Mouse (Mus musculus) brain, adult 2 months (tissue): ENCODE measurements around the gene Ung.

Experiments used
- DNase-seq: peaks from one replicate; pipeline ENCODE4 v3.0.0; 2011; ENCODE audit warnings: low read depth, low spot score

Ung gene

GRCm38 (mm10) chr5:114130211-114130605 lies at the start of gene Ung:
Gene Ung (plus strand): TSS chr5:114130386.
- no peak for DNase-seq

GRCm38 (mm10) chr5:114085501-114085900 lies 44.7 kb upstream of the Ung start:
- DNase-seq, result peak; percentile 82

- peak; percentile 86 for DNase-seq
Observed at GRCm38 (mm10) chr5:114087875-114088480, 42.2 kb upstream of the Ung start.

DNA sequence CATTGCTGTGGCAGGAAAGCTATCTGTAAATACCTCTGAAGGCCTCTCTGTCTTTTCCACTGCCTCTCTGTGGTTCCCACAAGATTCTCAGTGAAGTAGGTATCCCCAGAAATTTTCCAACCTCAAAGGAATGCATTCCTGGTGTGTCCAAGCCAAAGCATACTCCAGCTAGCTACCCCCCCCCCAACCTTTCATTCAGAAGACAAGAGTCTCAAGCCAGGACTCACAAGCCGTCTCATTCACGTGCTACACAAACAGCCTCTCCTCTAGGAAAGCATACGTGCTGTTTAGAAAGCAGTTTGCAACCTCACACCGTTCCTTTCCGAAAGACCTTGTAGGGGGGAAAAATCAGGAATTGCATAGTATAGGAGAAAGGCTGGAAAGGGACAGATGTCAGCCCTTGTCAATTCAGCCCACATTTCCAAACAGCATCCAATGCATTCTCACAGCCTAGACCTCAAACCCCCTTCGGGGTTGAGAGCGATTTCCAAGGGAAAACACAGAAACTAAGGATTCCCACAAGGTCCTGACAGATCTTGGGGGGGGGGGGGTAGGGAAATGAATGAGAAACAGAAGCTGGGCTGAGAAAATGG lies 39.7 kb upstream of the Ung start:
- DNase-seq, result peak; percentile 58

- peak; percentile 93 for DNase-seq
Observed at GRCm38 (mm10) chr5:114091057-114091807, 39.0 kb upstream of the Ung start, which contains the start of gene Svop. Gene Svop (minus strand): TSS chr5:114091570.

DNA sequence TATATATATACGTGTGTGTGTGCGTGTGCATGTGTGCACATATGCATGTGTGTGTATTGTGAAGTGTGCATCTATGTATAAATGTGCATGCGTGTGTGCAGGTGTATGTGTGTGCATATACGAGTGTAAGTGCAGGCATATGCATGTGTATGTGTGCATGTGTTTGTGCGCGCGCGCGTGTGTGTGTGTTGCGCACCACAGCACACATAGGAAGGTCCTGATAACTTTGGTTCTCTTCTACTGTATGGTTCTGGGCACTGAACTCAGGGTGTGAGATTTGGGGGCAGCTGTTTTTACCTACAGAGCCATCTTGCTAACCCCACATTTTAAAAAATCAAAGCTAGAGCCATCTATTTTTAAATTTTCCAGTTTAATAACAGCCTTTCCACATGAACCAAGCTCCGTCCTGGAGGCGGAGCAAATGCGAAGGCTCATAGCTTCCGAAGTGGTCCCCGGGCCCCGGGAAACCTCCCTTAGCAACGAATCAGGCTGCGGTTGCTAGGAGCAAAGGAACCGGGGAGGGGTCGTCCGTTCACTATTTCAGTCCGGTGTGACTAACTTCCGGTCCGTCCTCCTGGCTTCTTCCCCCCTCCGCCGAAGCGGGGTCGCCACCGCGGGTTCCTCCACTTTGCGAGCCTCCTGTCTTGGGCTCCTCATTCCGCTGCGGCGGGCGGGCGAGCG lies 30.3 kb upstream of the Ung start:
- DNase-seq, result peak; percentile 98

GRCm38 (mm10) chr5:114100390-114101099 lies 29.6 kb upstream of the Ung start:
- DNase-seq, result peak; percentile 15

DNA sequence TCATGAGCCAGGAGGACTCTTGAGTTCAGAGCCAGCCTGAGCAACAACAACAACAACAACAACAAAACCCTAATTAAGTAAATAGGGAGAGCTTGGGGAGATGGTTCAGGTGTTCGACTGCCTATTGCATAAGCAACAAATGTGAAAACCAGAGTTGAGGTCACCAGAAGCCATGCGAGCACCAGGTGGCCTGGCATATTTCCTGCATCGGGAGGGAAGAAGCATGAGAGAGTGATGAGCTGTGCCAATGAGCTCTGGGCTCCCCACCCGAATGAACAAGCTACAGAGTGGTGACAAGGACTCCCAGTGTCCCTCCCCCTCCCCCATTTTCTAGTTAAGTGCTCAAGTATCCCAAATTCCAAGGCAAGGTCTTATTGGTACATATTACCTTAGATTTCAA lies 28.3 kb upstream of the Ung start:
- peak; percentile 79 for DNase-seq

- DNase-seq, result peak; percentile 87
Observed at GRCm38 (mm10) chr5:114102807-114103206, 27.4 kb upstream of the Ung start.

DNA sequence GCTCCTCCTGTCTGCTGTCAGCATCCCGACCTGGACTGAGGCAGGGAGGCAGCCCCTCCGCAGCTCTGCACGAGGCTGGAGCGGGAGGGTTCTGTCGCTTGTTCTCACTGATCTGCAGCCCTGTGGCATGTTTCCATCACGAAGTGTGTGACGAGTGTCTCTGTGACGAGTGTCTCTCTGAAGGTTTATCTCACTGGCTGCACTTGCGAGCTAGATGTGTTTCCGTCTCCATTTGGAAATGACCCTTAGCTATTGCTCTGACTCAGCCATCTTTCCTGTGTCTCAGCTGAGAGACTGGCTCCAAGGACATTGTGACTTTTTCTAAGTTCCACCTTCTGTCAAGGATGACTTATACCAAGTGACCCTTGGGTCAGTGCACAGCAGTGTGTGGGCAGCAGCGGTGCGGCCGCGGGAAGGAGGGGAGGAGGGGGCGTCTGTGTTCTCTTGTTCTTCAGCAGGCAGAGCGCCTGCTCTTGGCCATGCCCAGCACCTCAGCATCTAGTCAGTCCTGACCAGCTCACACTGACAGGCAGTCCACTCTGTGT lies 23.7 kb upstream of the Ung start:
- DNase-seq, result no peak

DNA sequence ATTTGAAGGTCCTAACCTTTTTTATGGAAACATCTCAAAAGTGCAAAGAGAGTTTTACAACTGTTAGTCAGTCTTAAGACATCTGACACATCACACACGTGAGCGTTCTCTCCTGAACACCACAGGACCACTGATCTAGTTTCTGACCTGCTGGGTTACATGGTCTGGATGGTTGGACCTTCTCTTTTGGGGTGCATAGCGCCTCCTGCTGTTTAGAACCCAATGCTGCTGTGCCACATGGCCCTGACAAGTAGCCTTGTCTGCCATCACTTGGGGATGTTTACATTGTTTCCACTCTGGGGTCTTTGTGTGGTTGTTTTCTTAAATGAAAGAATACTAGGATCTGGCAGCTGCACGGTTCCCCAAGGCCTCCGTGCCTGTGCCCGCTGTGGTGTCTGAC lies 16.9 kb upstream of the Ung start:
- no peak for DNase-seq

- DNase-seq, result no peak
Observed at GRCm38 (mm10) chr5:114115030-114115429, 15.2 kb upstream of the Ung start.

DNA sequence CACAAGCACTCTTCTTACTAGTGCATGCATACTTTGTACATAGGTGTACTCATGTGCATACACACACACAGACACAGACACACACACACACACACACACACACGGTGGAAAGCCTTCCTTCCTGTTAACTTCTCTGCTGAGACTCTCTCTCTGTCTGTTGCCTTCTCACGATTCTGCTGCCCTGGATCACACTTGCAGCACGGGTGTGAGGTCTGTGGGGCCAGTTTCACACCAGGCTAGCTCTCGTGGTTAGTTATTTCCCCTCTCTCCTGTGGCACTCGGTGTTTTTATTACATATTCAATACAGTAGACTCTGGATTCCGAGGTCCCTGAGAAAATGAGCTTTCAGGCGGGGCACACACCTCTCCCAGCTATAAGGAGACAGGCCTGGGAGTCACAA lies 13.6 kb upstream of the Ung start:
- DNase-seq, result no peak

- peak; percentile 65 for DNase-seq
Observed at GRCm38 (mm10) chr5:114119806-114120205, 10.4 kb upstream of the Ung start.

DNA sequence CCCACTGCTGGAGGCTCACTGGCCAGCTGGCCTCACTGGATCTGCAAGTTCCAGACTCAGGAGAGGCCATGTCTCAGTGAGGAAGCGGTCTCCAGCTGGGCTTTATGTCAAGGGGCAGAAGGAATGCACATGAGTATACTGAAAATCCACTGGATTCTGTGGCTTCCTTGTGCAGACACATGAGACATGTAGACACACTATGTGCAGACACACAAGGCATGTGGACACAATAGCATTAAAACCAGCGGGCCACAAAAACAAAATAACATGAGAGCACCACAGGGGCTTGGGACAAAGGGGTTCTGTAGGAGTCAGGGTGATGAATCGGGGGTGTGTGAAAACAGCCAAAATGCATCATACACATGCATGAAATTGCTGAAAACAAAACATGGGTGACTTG lies 4.2 kb upstream of the Ung start:
- no peak for DNase-seq

DNA sequence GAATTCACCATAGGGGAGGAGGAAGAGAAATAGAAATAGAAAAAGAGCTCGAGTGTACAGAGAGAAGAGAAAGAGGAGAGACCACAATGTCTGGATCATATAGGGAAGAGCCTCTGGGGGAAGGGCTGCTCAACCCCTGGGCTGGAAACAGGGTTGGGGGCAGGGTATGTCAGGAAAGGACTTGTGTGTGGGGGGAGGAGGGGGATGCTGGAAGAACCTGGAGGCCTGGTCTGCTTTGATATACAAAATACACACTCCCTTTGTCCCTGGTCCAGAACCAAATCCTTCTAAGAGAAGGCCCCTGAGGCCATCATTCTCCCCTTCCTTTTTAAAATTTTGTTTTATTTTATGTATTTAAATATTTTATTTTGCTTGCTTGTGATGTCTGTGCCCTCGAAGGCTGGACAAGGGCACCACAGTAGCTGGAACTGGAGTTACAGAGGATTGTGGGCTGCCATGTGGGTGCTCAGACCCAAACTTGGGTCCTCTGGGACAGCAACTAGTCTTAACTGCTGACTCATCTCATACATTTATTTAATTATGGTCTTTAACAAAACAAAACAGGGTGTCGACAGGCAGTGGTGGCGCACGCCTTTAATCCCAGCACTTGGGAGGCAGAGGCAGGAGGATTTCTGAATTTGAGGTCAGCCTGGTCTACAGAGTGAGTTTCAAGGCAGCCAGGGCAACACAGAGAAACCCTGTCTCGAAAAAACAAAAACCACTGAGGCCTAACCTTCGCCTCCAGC lies 3.5 kb upstream of the Ung start:
- DNase-seq, result no peak

DNA sequence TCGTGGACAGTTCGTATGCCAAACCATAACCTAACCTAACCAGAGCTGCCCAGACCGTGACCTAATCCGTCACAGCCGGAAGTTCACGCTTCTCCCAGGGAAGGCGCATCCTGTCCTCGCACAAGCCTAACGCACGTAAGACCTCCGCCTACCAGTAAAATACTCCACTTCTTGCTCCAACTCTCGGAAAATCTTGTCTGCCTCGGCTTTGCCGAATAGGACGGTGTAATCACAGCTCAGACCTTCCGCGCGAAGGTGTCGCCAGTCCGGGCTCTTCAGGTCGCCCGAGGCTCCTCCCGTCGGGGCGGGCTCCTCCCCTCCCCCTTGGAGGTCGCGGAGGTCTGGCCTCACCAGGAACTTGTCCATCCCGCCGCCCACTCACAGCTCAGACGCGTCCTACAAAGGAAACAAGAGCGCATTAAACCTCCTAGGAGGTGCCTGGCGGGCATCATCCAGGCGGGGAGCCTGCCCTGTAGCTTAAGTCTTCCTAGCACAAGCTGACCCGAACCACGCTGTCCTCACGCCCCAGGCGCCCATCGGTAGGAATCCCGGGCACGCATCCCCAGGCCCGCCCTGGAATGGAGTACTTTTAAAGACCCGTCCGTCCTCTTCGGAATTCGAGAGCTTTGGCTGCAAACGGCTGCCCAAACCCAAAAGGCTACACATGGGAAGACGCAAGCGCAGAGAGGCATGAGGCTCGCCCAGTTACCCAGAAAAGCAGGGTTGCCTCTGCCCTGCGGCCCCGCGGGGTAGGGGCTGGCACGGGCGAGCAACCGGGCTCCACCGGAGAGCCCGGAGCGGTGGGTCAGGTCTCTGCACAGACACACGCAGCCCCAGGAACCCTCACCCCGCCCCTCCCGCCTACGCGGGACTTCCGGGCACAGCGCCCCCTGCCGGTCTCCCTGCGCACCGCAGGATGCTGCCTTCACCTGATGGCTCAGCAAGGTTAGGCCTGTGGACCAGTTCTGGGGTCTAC lies 2.5 kb upstream of the Ung start, which contains the start of gene Alkbh2:
Gene Alkbh2, minus strand, starts transcription at position 845 of the 976 bp plus-strand sequence.
- DNase-seq, result peak; percentile 84

DNA sequence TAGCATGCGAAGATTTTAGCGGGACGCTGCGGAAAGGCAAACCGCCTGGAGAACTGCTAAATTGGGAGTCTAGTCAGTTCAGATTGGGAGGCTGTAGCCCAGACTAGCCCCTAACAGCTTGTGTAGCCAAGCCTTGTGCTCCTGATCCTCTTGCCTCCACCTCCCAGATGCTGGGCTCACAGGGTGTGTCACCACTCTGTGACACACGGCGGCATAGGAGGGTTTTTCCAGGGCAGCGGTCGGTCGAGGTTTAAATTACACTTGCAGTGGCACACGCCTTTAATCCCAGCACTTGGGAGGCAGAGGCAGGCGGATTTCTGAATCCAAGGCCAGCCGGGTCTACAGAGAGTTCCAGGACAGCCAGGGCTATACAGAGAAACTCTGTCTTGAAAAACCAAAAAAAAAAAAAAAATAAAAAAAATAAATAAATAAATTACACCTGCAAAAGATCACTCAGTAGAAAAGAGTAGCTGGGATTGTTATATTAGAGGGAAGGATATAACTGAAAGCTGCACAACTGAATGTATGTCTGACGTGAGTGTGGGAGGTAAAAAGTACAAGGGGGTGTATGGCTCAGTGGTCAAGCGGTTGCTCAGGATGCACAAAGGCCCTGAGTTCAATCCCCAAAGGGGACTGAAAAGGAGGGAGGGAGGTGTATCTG lies 506 bp upstream of the Ung start:
- no peak for DNase-seq
